Mouse (Mus musculus): ENCODE results near the gene Ccdc6.
"Not testable (repeated sequence)": the region's sequence is repeated elsewhere in the genome, so short reads cannot be mapped to it uniquely, and the experiment has no call there.

Gene Ccdc6

GRCm38 (mm10) chr10:70220971-70221370 lies 124.0 kb downstream of the Ccdc6 start:
- no peak for DNase-seq (ENCODE audit: low spot score)

DNA sequence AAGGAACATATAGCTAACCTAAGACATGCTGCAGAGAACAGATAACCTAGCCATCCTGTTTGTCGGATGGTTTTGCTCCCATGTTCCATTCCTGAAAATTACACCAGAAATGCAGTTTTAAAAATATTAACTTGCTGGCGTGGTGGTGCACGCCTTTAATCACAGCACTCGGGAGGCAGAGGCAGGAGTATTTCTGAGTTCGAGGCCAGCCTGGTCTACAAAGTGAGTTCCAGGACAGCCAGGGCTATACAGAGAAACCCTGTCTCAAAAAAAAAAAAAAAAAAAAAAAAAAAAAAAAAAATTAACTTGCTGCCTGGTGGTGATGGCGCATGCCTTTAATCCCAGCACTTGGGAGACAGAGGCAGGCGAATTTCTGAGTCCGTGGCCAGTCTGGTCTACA lies 125.3 kb downstream of the Ccdc6 start:
- DNase-seq (ENCODE audit: low spot score), result not testable (repeated sequence)

- DNase-seq (ENCODE audit: low spot score), result no peak
Measured at GRCm38 (mm10) chr10:70224571-70224970, 127.7 kb downstream of the Ccdc6 start.

DNA sequence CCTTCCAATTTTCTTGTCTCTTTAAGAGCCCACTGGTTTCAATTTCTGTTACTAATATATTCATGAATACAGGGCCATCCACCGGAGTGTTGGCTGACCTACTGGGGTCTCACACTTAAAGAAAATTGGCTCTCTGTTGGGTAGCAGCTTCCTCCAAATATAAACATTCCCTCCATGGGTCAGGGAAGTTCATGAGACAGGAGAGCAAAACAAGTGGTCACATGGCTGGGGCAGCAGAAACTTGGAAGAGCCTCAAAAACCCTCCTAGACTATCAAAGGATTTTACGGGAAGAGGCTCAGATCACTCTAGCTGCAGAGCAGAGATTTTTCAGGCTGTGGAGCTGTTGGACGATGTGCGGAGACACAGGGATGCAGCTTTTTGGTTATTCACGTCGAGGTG lies 128.8 kb downstream of the Ccdc6 start:
- no peak for DNase-seq (ENCODE audit: low spot score)

DNA sequence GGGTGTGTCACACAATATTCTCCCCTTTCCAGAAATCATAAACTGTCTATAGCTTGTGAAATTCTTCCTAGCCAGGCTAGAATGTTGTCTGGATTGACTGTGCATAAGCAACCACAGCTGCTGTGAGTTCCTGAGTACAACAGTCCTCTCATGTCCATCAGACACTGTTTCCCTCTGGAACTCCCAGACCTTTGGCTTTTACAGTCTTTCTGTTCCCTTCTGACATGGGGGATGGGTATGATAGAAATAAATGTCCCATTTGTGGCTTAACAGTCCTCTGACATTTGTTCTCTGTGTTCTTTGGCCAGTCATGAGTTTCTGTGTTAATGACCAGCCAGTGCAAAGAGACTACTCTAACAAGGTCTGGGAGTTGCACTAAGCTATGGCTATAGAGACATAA lies 129.7 kb downstream of the Ccdc6 start:
- DNase-seq (ENCODE audit: low spot score), result no peak

DNA sequence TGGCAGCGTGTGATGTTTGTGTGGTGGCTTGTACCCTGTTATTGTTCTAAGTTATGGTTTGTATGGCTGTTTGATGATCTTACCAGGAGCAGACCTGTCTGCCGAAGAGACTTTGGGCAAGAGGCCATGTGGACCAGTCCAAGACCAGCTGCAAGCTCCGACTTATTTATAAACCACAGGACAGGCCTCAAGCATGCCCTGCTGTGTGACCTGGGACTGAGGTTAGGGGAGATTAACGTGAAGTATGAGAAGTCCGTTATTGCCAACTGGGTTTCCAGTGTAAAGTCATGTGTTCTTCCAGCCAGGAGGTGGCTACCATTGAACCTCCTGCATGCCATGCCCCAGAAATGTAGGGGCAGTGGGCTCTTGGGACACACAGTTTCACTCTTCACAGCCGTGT lies 133.4 kb downstream of the Ccdc6 start:
- no peak for DNase-seq (ENCODE audit: low spot score)

GRCm38 (mm10) chr10:70237936-70238335 lies 141.0 kb downstream of the Ccdc6 start:
- no peak for DNase-seq (ENCODE audit: low spot score)

All from urinary bladder, postnatal 14 days (tissue).